Mouse (Mus musculus) cerebellum, adult 11 months (tissue): Measurements from ENCODE around the gene Tmpo.

Source experiments
- DNase-seq: peaks from one replicate; pipeline ENCODE4 v3.0.0; 2022

Gene Tmpo

DNA sequence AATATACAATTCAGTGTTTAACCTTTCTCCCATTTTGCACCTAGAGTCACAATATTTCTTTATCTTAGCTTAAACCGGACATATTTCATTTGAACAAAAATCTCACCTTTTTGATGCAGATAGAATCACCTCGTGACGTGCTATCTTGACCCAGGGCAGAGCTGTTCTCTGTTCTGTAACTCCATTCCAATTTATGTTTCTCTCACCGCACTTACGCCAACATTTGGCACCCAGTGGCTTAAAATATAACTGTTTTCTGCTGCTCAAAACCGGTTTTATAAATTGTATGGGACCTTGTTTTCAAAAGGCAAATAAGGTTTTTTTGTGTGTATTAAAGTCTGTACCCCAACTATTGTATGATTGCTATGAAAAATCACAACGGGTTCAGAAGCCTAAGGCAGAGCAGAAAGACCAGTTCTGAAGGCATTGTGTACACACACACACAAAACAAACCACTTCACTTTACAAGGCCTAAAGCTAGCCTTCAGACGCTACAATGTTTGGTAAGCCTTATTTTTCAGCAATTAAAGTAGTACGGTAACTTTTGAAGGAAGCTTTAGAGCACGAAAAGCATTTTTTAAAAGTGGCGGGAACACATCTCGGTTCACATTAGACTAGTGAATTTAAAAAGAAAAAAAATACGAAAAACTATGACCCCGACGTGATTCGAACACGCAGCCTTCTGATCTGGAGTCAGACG, at the start of gene Tmpo:
TSS of gene Tmpo (minus strand) at position 555 of the 700 bp plus-strand sequence.
- no peak for DNase-seq

DNA sequence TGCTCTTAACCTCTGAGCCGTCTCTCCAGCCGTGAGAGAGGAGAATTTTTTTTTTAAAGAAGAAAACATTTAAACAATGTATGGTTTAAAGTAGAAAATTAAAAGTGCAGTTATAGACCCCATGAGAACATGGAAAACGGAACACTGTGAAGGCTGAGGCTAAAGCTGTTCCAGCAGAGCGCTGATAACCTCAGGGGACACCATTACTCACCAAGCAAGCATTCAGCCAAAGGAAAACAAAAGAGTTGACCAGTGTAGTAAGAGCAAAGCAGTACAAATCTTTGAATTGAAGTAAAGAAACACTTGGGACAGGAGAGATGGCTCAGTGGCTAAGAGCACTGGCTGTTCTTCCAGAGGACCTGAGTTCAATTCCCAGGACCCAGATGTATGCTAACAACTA, 49.3 kb upstream of the Tmpo start:
- no peak for DNase-seq

DNA sequence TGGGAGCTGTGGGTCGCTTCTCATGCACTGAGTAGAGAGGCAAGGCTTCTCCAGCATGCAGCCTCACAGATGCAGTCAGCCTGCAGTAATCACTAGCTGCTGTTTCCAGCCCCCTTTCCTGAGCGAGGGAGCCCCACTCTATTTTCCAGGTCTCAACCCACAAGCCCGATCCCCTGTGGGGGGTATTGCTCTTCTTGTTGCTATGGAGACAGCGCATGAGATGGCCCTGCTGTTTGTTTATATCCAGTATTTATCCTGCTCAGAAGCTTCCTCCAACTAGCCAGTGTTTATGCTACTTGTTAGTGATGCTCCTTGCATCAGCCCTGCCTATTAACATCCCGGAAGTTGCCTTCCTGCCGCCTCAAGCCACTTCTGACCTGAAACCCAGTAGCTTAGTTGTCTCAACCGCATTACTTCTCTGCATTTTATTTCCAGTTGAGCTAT, 48.4 kb upstream of the Tmpo start:
- DNase-seq, result no peak

DNA sequence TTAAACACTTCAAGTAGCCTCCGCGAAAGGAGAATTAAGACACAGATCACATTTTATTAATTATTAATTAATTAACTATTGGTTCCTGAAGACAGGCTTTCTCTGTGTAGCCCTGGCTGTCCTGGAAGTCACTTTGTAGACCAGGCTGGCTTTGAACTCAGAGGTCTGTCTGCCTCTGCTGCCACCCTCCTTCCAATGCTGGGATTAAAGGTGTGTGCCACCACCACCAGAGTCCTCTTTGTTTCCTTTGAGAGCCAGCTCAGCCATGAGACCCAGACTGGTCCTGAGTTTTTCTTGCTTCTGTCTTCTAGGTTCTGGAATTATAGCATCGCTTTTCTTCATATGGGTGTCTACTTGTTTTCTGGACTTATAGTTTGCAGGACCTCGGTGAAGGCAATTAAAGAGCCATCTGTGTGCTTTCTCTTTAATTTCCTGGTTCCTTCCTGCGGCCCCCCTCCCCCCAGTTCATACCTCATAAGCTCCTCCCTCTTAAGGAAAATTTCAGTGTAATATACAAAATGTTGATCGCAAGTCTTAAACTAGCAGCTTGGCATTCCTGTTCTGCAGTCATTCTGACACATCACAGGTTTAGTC, 47.9 kb upstream of the Tmpo start:
- no peak for DNase-seq

DNA sequence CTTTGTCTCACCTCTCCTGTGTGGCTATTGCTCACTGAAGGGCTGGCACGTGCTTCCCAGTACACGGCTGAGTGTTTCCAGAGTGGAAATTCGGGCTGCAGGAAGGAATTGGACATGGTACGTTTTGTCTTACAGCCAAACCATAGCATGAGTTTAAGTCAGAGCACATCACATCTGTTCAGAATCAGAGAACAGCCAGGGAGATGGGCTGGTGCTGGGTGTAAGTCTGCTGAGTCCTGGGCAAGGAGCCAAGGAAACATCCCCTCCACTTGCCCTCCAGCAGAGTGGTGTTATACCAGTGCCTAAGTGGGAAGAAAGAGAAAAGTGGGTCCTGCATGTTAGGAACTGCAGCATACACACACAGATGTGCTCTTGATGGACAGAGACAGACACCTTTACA, 45.9 kb upstream of the Tmpo start:
- no peak for DNase-seq

- DNase-seq, result no peak
These were observed 41.5 kb upstream of the Tmpo start for GRCm38 (mm10) chr10:91222398-91223236.

DNA sequence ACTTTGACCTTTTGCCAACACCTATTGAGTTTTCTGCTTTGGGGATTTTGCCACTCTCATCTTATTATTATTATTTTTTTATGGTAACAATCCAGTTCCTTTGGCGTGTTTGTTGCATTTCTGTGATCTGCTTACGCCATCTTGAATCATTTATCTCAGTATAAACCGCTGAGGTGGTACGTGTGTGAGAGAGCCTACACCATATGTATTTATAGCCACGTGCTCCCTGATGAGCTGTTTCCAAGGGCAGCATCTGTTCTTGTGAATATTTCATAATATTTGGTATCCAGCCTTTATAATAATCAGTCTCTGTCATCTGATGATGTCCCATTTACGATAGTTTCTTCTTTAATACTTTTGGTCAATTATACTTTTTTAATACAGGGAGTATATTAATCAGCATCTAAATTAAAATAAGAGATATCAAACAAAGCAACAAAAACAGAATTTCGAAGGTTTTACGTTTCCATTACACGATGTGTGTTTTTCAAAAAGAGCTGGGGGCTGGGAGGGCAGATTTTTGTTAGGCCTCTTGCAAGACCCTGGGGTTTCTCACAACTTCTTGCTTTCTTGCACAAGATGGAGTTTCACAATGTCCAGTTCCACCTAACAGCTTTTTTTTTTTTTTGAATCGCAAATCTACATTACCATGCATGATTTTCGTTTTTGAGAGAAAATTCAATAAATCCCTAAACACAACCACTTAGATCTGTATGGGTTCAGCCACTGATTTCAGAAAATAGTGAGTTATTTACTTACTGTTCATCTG, 28.0 kb upstream of the Tmpo start:
- no peak for DNase-seq

- no peak for DNase-seq
These were observed 27.3 kb upstream of the Tmpo start for GRCm38 (mm10) chr10:91208461-91208860.

DNA sequence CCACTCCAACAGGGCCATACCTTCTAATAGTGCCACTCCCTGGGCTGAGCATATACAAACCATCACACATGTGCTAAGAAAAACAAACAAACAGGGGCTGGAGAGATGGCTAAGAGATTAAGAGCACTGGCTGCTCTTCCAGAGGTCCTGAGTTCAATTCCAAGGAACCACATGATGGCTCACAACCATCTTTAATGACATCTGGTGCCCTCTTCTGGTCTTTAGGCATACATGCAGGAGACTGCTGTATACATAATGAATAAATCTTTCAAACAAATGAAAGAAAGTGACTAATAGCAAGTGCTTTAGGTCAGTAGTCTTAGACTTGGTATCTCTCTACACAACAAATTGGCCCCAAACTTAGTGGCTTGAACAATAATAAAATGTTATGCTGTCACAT, 26.2 kb upstream of the Tmpo start:
- DNase-seq, result no peak

DNA sequence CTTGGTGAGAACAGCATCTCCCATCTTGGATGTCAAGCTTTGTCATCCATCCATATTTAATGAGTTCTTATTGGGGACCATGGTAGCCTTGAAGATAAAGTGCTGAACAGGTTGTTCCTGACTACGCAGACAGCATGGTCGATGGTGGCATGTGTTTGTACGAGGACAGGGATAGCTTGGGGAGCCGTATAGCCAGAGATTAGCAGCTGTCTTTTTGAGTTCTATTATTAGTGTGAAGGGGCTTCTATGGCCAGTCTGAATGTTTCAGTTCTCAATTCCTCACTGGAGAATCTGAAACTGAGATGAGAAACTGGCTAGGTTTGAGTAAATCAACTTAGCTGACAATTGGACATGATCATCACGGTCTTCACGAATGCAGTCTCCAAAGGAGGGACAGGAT, 24.5 kb upstream of the Tmpo start:
- no peak for DNase-seq

- DNase-seq, result no peak
These were observed 19.5 kb upstream of the Tmpo start for GRCm38 (mm10) chr10:91200581-91200980.

DNA sequence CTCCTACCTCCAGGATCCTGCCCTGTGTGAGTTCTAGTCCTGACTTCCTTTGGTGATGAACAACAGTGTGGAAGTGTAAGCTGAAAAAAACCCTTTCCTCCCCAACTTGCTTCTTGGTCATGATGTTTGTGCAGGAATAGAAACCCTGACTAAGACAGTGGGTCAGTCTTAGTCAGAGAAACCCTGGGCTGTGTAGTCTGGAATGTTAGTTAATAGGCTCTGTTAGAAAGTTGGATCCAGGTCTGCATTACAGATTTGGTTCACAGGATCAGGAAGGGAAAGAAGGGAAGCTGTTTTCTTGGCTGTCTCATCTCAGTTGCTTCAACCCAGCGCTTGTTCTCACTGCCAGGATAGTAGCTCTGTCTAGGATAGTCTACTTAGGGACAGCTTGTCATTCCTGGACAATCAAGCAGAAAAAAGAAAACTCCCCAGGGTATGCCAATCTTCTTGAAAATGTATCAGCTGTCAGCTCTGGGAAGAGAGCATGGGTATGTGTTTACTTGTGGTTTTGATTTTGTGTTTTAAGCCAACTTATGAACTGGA, 18.2 kb upstream of the Tmpo start:
- DNase-seq, result no peak

- DNase-seq, result no peak
These were observed 16.6 kb upstream of the Tmpo start for GRCm38 (mm10) chr10:91197704-91198103.

- no peak for DNase-seq
These were observed 15.7 kb upstream of the Tmpo start for GRCm38 (mm10) chr10:91196778-91197177.

DNA sequence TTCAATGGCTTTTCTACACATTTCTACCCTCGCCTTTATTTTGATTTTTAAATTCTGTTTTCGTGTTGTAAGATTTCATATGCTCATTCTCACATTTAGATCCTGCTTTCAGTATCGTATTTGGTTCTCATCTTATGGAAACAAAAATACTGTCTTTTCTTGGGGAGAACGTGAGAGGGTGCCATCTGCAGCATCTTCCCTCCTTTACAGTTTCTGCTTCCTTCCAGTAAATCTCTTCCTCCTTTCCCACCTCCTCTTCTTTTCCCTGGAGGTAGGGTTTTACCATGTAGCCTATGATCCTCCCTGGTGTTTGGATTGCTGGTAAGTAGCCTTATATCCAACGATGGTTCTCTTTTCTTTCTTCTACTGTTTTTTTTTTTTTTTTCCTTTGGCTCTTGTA, 14.6 kb upstream of the Tmpo start:
- DNase-seq, result no peak

GRCm38 (mm10) chr10:91195091-91195490, 14.0 kb upstream of the Tmpo start:
- no peak for DNase-seq

DNA sequence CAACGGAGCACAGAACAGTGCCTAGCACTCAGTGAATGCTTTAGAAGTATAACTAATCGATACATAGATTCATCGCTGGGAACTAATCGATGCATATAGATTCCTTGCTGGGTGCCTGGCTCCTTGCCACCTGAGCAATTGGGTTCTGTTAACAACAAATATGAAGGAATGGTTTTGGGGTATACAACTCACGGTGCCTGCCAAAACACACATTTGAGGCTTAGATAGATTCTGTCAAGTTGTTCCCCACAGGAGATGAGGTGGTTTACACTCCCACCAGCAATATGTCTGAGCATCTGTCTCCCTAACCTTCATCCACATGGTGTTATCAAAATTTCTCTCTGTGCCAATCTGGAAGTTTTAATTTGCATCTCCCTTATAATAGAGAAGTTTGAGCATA, 10.7 kb upstream of the Tmpo start:
- no peak for DNase-seq

- DNase-seq, result no peak
These were observed 8.4 kb upstream of the Tmpo start for GRCm38 (mm10) chr10:91189476-91189875.

- no peak for DNase-seq
These were observed 7.7 kb upstream of the Tmpo start for GRCm38 (mm10) chr10:91188684-91189287.

- DNase-seq, result peak; percentile 85
These were observed 6.8 kb upstream of the Tmpo start for GRCm38 (mm10) chr10:91187872-91188271.

DNA sequence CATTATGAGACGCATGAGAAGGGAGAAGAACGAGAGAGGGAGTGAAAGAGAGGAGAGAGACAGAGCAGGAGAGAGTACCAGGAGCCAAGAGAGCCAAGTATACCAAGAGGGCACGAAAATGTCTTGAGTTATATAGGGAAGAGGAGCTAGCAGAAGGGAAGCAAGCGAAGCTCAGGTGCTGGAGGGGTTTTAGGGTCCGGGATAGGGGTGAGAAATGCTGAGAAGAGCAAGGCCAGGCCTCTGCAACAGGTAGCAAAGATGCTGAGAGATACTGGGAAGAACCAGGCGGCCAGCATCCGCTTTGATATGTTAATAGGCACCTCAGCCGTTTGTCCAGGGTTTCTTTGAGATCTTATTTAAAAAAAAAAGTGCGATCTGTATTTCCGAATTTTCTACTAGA, 6.2 kb upstream of the Tmpo start:
- DNase-seq, result no peak

DNA sequence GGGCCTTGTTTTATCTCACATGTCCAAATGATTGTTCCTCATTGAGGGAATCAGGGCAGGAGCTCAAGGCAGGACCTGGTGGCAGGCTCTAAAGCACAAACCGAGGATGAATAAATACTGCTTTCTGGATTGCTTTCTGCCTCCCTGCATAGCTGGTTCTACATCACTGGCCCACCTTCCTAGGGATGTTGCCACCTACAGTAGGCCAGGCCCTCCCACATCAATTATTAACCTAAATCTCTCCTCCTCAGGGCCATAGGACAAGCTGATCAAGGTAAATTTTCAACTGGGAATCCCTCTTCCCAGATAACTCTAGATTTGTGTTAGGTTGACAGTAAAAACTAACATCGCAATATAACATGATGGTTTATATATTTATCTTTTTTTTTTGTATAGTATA, 4.6 kb upstream of the Tmpo start:
- DNase-seq, result no peak
